Mouse (Mus musculus) myocyte (in vitro differentiated cells): ENCODE results near the gene Frem1.

Experiments used
- CEBPB ChIP-seq: IDR thresholded peaks from 2 replicates; pipeline ENCODE4 v1.6.1; 2011; ENCODE audit warnings: mild to moderate bottlenecking, moderate library complexity; ENCODE audit not compliant: poor library complexity, insufficient read depth, severe bottlenecking
- E2F4 ChIP-seq: IDR thresholded peaks from one replicate; pipeline ENCODE4 v1.6.1; 2011; ENCODE audit warnings: mild to moderate bottlenecking, control low read depth, moderate library complexity; ENCODE audit not compliant: insufficient read depth
- MAX ChIP-seq: IDR thresholded peaks from one replicate; pipeline ENCODE4 v1.6.1; 2011; ENCODE audit warnings: low read depth, mild to moderate bottlenecking, control low read depth
- MYOD1 ChIP-seq, 3 experiments: IDR thresholded peaks; one replicate each; pipeline ENCODE4 v1.6.1; 2011; ENCODE audit warnings: control low read depth in 2 of 3, low read depth in 2 of 3, mild to moderate bottlenecking in 2 of 3, moderate library complexity in 1 of 3; ENCODE audit not compliant: insufficient read length in 2 of 3, control insufficient read depth in 1 of 3
- MYOG ChIP-seq, 3 experiments: IDR thresholded peaks; one replicate each; pipeline ENCODE4 v1.6.1; 2011; ENCODE audit warnings: control low read depth in 2 of 3, low read depth in 2 of 3, mild to moderate bottlenecking in 2 of 3; ENCODE audit not compliant: insufficient read length in 2 of 3, control insufficient read depth in 1 of 3, insufficient read depth in 1 of 3
- POLR2A ChIP-seq: IDR thresholded peaks from one replicate; pipeline ENCODE4 v1.6.1; 2011; ENCODE audit warnings: low read depth, mild to moderate bottlenecking, control low read depth, moderate library complexity; ENCODE audit not compliant: insufficient read length
- POLR2AphosphoS2 ChIP-seq: IDR thresholded peaks from one replicate; pipeline ENCODE4 v1.6.1; 2011; ENCODE audit warnings: low read depth, control low read depth; ENCODE audit not compliant: insufficient read length
- REST ChIP-seq: IDR thresholded peaks from one replicate; pipeline ENCODE4 v1.6.1; 2011; ENCODE audit warnings: mild to moderate bottlenecking, control low read depth, moderate library complexity; ENCODE audit not compliant: insufficient read depth, insufficient read length
- SRF ChIP-seq: IDR thresholded peaks from one replicate; pipeline ENCODE4 v1.6.1; 2011; ENCODE audit warnings: low read depth; ENCODE audit not compliant: control insufficient read depth, insufficient read length
- TCF12 ChIP-seq: IDR thresholded peaks from one replicate; pipeline ENCODE4 v1.6.1; 2011; ENCODE audit warnings: mild to moderate bottlenecking, control low read depth; ENCODE audit not compliant: poor library complexity, insufficient read depth, severe bottlenecking
- USF1 ChIP-seq: IDR thresholded peaks from one replicate; pipeline ENCODE4 v1.6.1; 2011; ENCODE audit warnings: low read depth, mild to moderate bottlenecking, control low read depth, moderate library complexity

GRCm38 (mm10) chr4:82892247-82892646, 159.9 kb downstream of the Frem1 start:
- TF ChIP-seq MYOD1 (IDR thresholded peaks at IDR 0.05; ENCODE audit: control insufficient read depth in 1 of 3, insufficient read length in 2 of 3, low read depth in 2 of 3) (no peak), POLR2A (no peak), USF1 (no peak), MAX (no peak), POLR2AphosphoS2 (no peak), TCF12 (no peak), MYOG (IDR thresholded peaks at IDR 0.05; ENCODE audit: control insufficient read depth in 1 of 3, insufficient read depth in 1 of 3, insufficient read length in 2 of 3, low read depth in 2 of 3) (no peak), E2F4 (no peak), REST (no peak), CEBPB (no peak), SRF (no peak)
